Mouse (Mus musculus): Measurements from ENCODE around the gene Foxe1.

- TF ChIP-seq CTCF (IDR thresholded peaks at IDR 0.05; ENCODE audit: extremely low read depth, insufficient read depth, insufficient read length, insufficient replicate concordance) = no peak
- no peak for TF ChIP-seq POLR2A (IDR thresholded peaks at IDR 0.05; ENCODE audit: low read depth, low read length)
These were observed 4.4 kb downstream of the Foxe1 start for GRCm38 (mm10) chr4:46347580-46348515.
